Mouse (Mus musculus) macrophage (primary cell): ENCODE measurements at regions not wholly inside any gene's neighbourhood (a gene's known extent, or its start where the extent isn't known, plus 50 kb on each side); places are given as distances from the start of the nearest gene placed in this dataset.

Experiments
- H3K27ac ChIP-seq: fragments of 350-480 bp; formaldehyde crosslinking; 2 replicates; pipeline ENCODE4 v1.9.0; 2021
- H3K36me3 ChIP-seq: fragments of 350-480 bp; formaldehyde crosslinking; 2 replicates; pipeline ENCODE4 v1.9.0; 2021; ENCODE audit errors: inconsistent target
- H3K4me3 ChIP-seq: fragments of 350-480 bp; formaldehyde crosslinking; 2 replicates; pipeline ENCODE4 v1.9.0; 2021; ENCODE audit errors: inconsistent target
- H3K79me2 ChIP-seq: fragments of 350-480 bp; formaldehyde crosslinking; 2 replicates; pipeline ENCODE4 v1.9.0; 2021; ENCODE audit errors: inconsistent target
- WGBS: methylation state at CpG from one replicate; pipeline ENCODE4 v1.1.7; 2026; ENCODE audit warnings: inconsistent platforms; ENCODE audit not compliant: missing documents; 5-methylcytosine and 5-hydroxymethylcytosine counted together

- Histone ChIP-seq H3K36me3 (no peaks in the 10 kb centered on the region), H3K79me2 (no peaks in the 10 kb centered on the region), H3K27ac (no peak overlapping the region), H3K4me3 (no peak overlapping the region)
- WGBS, result 100% methylated on average over 1 of the region's 1 CpGs
Measured at GRCm38 (mm10) chr1:60645176-60645575, 71.4 kb upstream of the Cd28 start.

GRCm38 (mm10) chr1:60642761-60643160 lies 73.8 kb upstream of the Cd28 start:
- H3K36me3 ChIP-seq, result no peaks in the 10 kb centered on the region
- H3K79me2 ChIP-seq, result no peaks in the 10 kb centered on the region
- no peak overlapping the region for H3K4me3 ChIP-seq
- H3K27ac ChIP-seq, result no peak overlapping the region
- WGBS, result 59% methylated on average over 3 of the region's 3 CpGs

GRCm38 (mm10) chr1:60642175-60642574 lies 74.4 kb upstream of the Cd28 start:
- H3K4me3 ChIP-seq, result no peak overlapping the region
- no peaks in the 10 kb centered on the region for H3K79me2 ChIP-seq
- no peaks in the 10 kb centered on the region for H3K36me3 ChIP-seq
- 20% methylated on average over 2 of the region's 2 CpGs for WGBS
- H3K27ac ChIP-seq, result no peak overlapping the region

- Histone ChIP-seq H3K4me3 (no peak overlapping the region), H3K79me2 (no peaks in the 10 kb centered on the region), H3K27ac (no peak overlapping the region; the same call in 1 of the 2 replicates), H3K36me3 (no peaks in the 10 kb centered on the region)
- 39% methylated on average over 7 of the region's 7 CpGs for WGBS
Measured at GRCm38 (mm10) chr1:60641324-60641764, 74.4 kb upstream of the Raph1 start.

- H3K79me2 ChIP-seq, result no peaks in the 10 kb centered on the region
- H3K27ac ChIP-seq, result no peak overlapping the region
- H3K4me3 ChIP-seq, result no peak overlapping the region
- WGBS, result 96% methylated on average over 2 of the region's 2 CpGs
- H3K36me3 ChIP-seq, result no peaks in the 10 kb centered on the region
Measured at GRCm38 (mm10) chr1:60639536-60639935, 72.6 kb upstream of the Raph1 start.

GRCm38 (mm10) chr1:60639059-60639458 lies 72.2 kb upstream of the Raph1 start:
- H3K36me3 ChIP-seq, result no peaks in the 10 kb centered on the region
- no peaks in the 10 kb centered on the region for H3K79me2 ChIP-seq
- H3K27ac ChIP-seq, result no peak overlapping the region
- H3K4me3 ChIP-seq, result no peak overlapping the region
- WGBS, result 92% methylated on average over 2 of the region's 2 CpGs

GRCm38 (mm10) chr1:60636802-60637452 lies 70.0 kb upstream of the Raph1 start:
- H3K79me2 ChIP-seq, result no peaks in the 10 kb centered on the region
- 69% methylated on average over 3 of the region's 3 CpGs for WGBS
- H3K36me3 ChIP-seq, result no peaks in the 10 kb centered on the region
- H3K27ac ChIP-seq, result no peak overlapping the region
- H3K4me3 ChIP-seq, result no peak overlapping the region

- 30% methylated on average over 9 of the region's 9 CpGs for WGBS
- Histone ChIP-seq H3K27ac (peak overlapping the region; percentile 99), H3K4me3 (no peak overlapping the region), H3K79me2 (no peaks in the 10 kb centered on the region), H3K36me3 (no peaks in the 10 kb centered on the region)
Measured at GRCm38 (mm10) chr1:60627786-60628453, 61.0 kb upstream of the Raph1 start.

GRCm38 (mm10) chr1:60627367-60627766 lies 60.5 kb upstream of the Raph1 start:
- Histone ChIP-seq H3K4me3 (no peak overlapping the region), H3K79me2 (no peaks in the 10 kb centered on the region), H3K36me3 (no peaks in the 10 kb centered on the region), H3K27ac (peak overlapping the region; percentile 99)
- WGBS, result 4% methylated on average over 4 of the region's 4 CpGs

- H3K4me3 ChIP-seq, result no peak overlapping the region
- H3K27ac ChIP-seq, result peak overlapping the region; percentile 99
- 96% methylated on average over 14 of the region's 17 CpGs for WGBS
- no peaks in the 10 kb centered on the region for H3K36me3 ChIP-seq
- no peaks in the 10 kb centered on the region for H3K79me2 ChIP-seq
Measured at GRCm38 (mm10) chr1:60625698-60626486, 59.0 kb upstream of the Raph1 start.

- no peaks in the 10 kb centered on the region for H3K79me2 ChIP-seq
- H3K4me3 ChIP-seq, result no peak overlapping the region
- no peak overlapping the region for H3K27ac ChIP-seq
- WGBS, result 95% methylated on average over 4 of the region's 4 CpGs
- no peaks in the 10 kb centered on the region for H3K36me3 ChIP-seq
Measured at GRCm38 (mm10) chr1:60624231-60624630, 57.3 kb upstream of the Raph1 start.

GRCm38 (mm10) chr1:60623440-60624016 lies 56.6 kb upstream of the Raph1 start:
- 64% methylated on average over 3 of the region's 3 CpGs for WGBS
- H3K4me3 ChIP-seq, result no peak overlapping the region
- H3K27ac ChIP-seq, result no peak overlapping the region
- H3K36me3 ChIP-seq, result no peaks in the 10 kb centered on the region
- H3K79me2 ChIP-seq, result no peaks in the 10 kb centered on the region

- no peaks in the 10 kb centered on the region for H3K79me2 ChIP-seq
- 81% methylated on average over 3 of the region's 3 CpGs for WGBS
- H3K27ac ChIP-seq, result 0 out of 2 replicates have a peak overlapping the region, but pooled peaks have one; percentile 8
- H3K36me3 ChIP-seq, result no peaks in the 10 kb centered on the region
- H3K4me3 ChIP-seq, result no peak overlapping the region
Measured at GRCm38 (mm10) chr1:60621770-60622169, 54.9 kb upstream of the Raph1 start.

- Histone ChIP-seq H3K36me3 (no peaks in the 10 kb centered on the region), H3K27ac (0 out of 2 replicates have a peak overlapping the region, but pooled peaks have one; percentile 8), H3K79me2 (no peaks in the 10 kb centered on the region), H3K4me3 (no peak overlapping the region)
- 87% methylated on average over 8 of the region's 8 CpGs for WGBS
Measured at GRCm38 (mm10) chr1:60621064-60621726, 54.3 kb upstream of the Raph1 start.
